7 mouse cellular contexts compared by ENCODE assay signal in the genomic region with DNA sequence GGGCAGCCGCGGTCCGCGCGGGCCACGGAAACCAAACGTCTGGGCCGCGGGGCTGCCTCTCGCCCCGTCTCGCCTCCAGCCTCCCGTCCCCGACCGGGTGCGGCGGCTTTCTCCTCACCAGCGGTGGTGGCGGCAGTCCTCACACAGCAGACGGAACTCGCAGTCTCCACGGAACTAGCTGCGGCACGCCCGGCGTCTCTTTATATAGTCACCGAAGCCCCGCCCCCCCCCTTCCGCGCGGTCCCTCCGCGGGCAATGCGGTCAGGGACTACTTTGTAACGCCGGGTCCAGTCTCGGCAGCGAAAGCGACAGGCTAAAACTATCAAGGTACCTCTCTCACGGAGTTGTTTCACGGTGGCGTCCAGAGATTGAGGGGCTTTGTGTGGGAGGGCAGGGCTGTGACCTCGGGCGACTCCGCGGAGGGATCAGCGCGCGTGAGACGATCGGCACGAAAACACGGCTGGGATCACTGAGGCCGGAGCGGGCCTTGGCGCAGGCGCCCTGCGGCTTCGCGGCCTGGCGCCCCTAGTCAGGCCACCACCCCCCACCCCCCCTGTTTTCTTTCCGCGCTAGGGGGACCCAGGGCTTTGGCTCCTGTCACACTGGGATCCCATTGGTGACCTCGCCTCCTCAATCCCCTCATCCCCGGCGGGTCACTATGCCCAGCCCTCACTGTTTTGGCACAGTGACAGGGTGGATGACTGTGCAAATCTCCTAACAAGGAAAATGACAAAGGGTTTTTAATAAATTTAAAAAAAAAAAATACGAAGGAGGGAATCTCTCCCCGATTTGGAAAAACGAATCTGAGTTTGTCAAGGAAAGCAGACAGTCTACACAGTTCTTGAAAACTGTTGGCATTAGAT. TPM values are rescaled to one million over a fixed set of nuclear protein-coding genes. Genes with fewer than 3 reads are reported as not detected.
A peak's percentile ranks its signal among the peaks of the same experiment; 100 is the strongest.
DNase-seq lines count a peak whose midpoint lies in the region; ATAC-seq and TF ChIP-seq lines count a peak whose summit lies in the region.

A gene (minus strand): TSS at position 624 of the 863 bp plus-strand sequence.

- H3K4me3 ChIP-seq in embryonic facial prominence, embryonic 12.5 days, result peak within 1 kb of the TSS; percentile 99
- H3K4me3 ChIP-seq in kidney, adult 2 months (ENCODE audit: insufficient read depth, low read depth, low read length), result peak within 1 kb of the TSS; percentile 98
- H3K4me3 ChIP-seq in limb, embryonic 12.5 days (replicated peaks), result peak within 1 kb of the TSS; percentile 99
- peak within 1 kb of the TSS; percentile 100 for H3K4me3 ChIP-seq in midbrain, embryonic 14.5 days (replicated peaks; ENCODE audit: low read depth, low read length)

- peaks cover 24% of the 10 kb centered on the region for H3K4me1 ChIP-seq in embryonic facial prominence, embryonic 12.5 days
- peaks cover 30% of the 10 kb centered on the region; the same call in 1 of the 2 replicates for H3K4me1 ChIP-seq in kidney, adult 2 months (ENCODE audit: control insufficient read depth, insufficient read depth, low read length)
- H3K4me1 ChIP-seq in limb, embryonic 12.5 days (replicated peaks), result peaks cover 39% of the 10 kb centered on the region
- peaks cover 43% of the 10 kb centered on the region for H3K4me1 ChIP-seq in midbrain, embryonic 14.5 days (ENCODE audit: control insufficient read depth, insufficient read depth, low read length)

- H3K27ac ChIP-seq in embryonic facial prominence, embryonic 12.5 days, result peak within 1 kb of the TSS; percentile 92
- peak within 1 kb of the TSS; percentile 100 for H3K27ac ChIP-seq in kidney, adult 2 months (ENCODE audit: insufficient read depth, low read depth, low read length)
- peak within 1 kb of the TSS; percentile 93 for H3K27ac ChIP-seq in limb, embryonic 12.5 days
- peak within 1 kb of the TSS; percentile 100 for H3K27ac ChIP-seq in midbrain, embryonic 14.5 days (replicated peaks; ENCODE audit: low read depth, low read length)

- H3K27me3 ChIP-seq in embryonic facial prominence, embryonic 12.5 days, result no peaks in the 10 kb centered on the region
- no peaks in the 10 kb centered on the region for H3K27me3 ChIP-seq in kidney, adult 2 months (replicated peaks; ENCODE audit: control insufficient read depth, insufficient read depth, low read length)
- no peaks in the 10 kb centered on the region for H3K27me3 ChIP-seq in limb, embryonic 12.5 days
- no peaks in the 10 kb centered on the region for H3K27me3 ChIP-seq in midbrain, embryonic 14.5 days (ENCODE audit: control insufficient read depth, insufficient read depth, low read length)

- H3K4me2 ChIP-seq in embryonic facial prominence, embryonic 12.5 days (replicated peaks), result peak within 1 kb of the TSS; percentile 95
- peak within 1 kb of the TSS; percentile 90 for H3K4me2 ChIP-seq in limb, embryonic 12.5 days
- peak within 1 kb of the TSS; percentile 100 for H3K4me2 ChIP-seq in midbrain, embryonic 14.5 days (ENCODE audit: low read length)

- no peaks in the 10 kb centered on the region for H3K9me3 ChIP-seq in embryonic facial prominence, embryonic 12.5 days
- H3K9me3 ChIP-seq in limb, embryonic 12.5 days, result no peaks in the 10 kb centered on the region
- H3K9me3 ChIP-seq in midbrain, embryonic 14.5 days (ENCODE audit: control insufficient read depth, low read length), result no peaks in the 10 kb centered on the region

- WGBS in embryonic facial prominence, embryonic 12.5 days, result under 1% methylated on average over 69 of the region's 69 CpGs
- WGBS in kidney, adult 2 months, result under 1% methylated on average over 69 of the region's 69 CpGs
- WGBS in limb, embryonic 12.5 days, result 1% methylated on average over 69 of the region's 69 CpGs
- WGBS in midbrain, embryonic 14.5 days, result under 1% methylated on average over 68 of the region's 69 CpGs

- peaks cover 12% of the 10 kb centered on the region for H3K36me3 ChIP-seq in embryonic facial prominence, embryonic 12.5 days
- H3K36me3 ChIP-seq in kidney, adult 2 months (ENCODE audit: control insufficient read depth, insufficient read depth, low read length), result peaks cover 15% of the 10 kb centered on the region
- H3K36me3 ChIP-seq in limb, embryonic 12.5 days, result peaks cover 17% of the 10 kb centered on the region
- peaks cover 13% of the 10 kb centered on the region for H3K36me3 ChIP-seq in midbrain, embryonic 14.5 days (ENCODE audit: control insufficient read depth, insufficient read depth, low read length)

- DNase-seq in adrenal gland, postnatal 14 days, result peak; percentile 95
- peak; percentile 97 for DNase-seq in heart, adult 18-20 months
- DNase-seq in kidney, adult 2 months, result peak; percentile 97
- DNase-seq in midbrain, embryonic 14.5 days, result peak; percentile 94
- DNase-seq in spleen, adult 12 weeks (ENCODE audit: low spot score), result peak; percentile 83

- peak; percentile 99 for TF ChIP-seq POLR2A in kidney, adult 2 months (IDR thresholded peaks at IDR 0.05; ENCODE audit: low read depth, low read length)

- no peak for TF ChIP-seq CTCF in kidney, adult 2 months (conservative IDR thresholded peaks at IDR 0.05; ENCODE audit: insufficient read depth, insufficient read length, low read depth, low read length)

- ATAC-seq in embryonic facial prominence, embryonic 12.5 days (ENCODE audit: insufficient number of reproducible peaks, insufficient read depth, low FRiP score, low TSS enrichment), result no peak; the same call in 1 of the 2 replicates
- peak; percentile 69 for ATAC-seq in limb, embryonic 12.5 days (ENCODE audit: insufficient number of reproducible peaks, insufficient read depth, low FRiP score, low TSS enrichment, low read depth)
- ATAC-seq in midbrain, embryonic 14.5 days (ENCODE audit: low FRiP score, low TSS enrichment), result peak; percentile 75

- peak within 1 kb of the TSS; percentile 99 for H3K9ac ChIP-seq in embryonic facial prominence, embryonic 12.5 days
- H3K9ac ChIP-seq in limb, embryonic 12.5 days (replicated peaks), result peak within 1 kb of the TSS; percentile 98
- H3K9ac ChIP-seq in midbrain, embryonic 14.5 days (replicated peaks; ENCODE audit: low read length), result peak within 1 kb of the TSS; percentile 98

RNA-seq across cellular contexts. Expression of the gene that starts here (rescaled TPM):
- 1,142 and 1,189 TPM in 2 replicates for total RNA-seq in adrenal gland, postnatal 14 days (2021)
- polyA plus RNA-seq in embryonic facial prominence, embryonic 12.5 days (2016; fragmentation: Nextera tagmentation; extraction: Ambion mirVana), result 1,075 and 1,101 TPM in 2 replicates
- total RNA-seq in heart, adult 18-20 months (2021), result 1,000 to 10,000 TPM; 1,625 to 1,638 TPM
- polyA plus RNA-seq in kidney, adult 2 months (2012; rRNA removed), result 1,123 and 1,352 TPM in 2 replicates
- 1,024 and 1,053 TPM in 2 replicates for polyA plus RNA-seq in limb, embryonic 12.5 days (2016; fragmentation: Nextera tagmentation; extraction: Ambion mirVana)
- 1,251 and 1,332 TPM in 2 replicates for polyA plus RNA-seq in midbrain, embryonic 14.5 days (2014; fragmentation: Nextera tagmentation; extraction: Ambion mirVana)
